ENCODE assay signal across 9 mouse cellular contexts in the genomic region with DNA sequence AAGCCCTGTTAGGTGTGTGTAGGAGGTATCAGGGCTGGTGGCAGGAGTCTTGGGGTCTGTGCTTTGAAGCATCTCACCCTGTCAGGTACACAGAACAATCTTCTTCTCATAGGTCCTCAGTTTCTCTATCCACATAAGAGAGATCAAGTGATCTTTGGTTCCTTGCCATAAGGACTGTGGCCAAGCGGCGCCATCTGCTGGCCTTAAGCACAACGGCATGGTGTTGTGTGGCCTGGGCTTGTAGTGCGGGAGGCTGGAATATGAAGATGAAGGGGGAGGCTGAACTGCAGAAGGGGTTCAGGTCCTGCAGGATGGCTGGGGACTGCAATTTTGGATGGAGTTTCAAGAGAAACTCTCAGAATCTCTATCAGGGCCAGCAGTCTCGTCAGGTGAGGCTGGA. TPM values are rescaled to one million over a fixed set of nuclear protein-coding genes. Genes with fewer than 3 reads are reported as not detected.
DNase-seq lines count a peak whose midpoint lies in the region; ATAC-seq lines count a peak whose summit lies in the region.
"Had no signal": no experiment of that assay in that cellular context is flagged by ENCODE, and none has a peak within 500 bp of the region (broad histone marks: within the 10 kb centered on the region; RNA-seq: fewer than 3 reads in every experiment).

No protein-coding gene starts in this region.

- no peak overlapping the region for H3K9ac ChIP-seq in midbrain, embryonic 12.5 days (replicated peaks)
- H3K9ac ChIP-seq in midbrain, embryonic 16.5 days (ENCODE audit: low read depth, low read length) = no peak overlapping the region

- WGBS in midbrain, embryonic 12.5 days = 2% methylated on average over 5 of the region's 5 CpGs
- 13% methylated on average over 5 of the region's 5 CpGs for WGBS in midbrain, embryonic 16.5 days

- peak; percentile 16; the same call in 1 of the 2 replicates for ATAC-seq in midbrain, embryonic 12.5 days (ENCODE audit: low FRiP score, low read depth)
- ATAC-seq in midbrain, embryonic 16.5 days = no peak
- ATAC-seq in erythroid progenitor cell, adult 5-6 weeks (replicated peaks; ENCODE audit: low FRiP score, poor library complexity, severe bottlenecking) = no peak

- H3K4me3 ChIP-seq in midbrain, embryonic 12.5 days = no peak overlapping the region
- H3K4me3 ChIP-seq in midbrain, embryonic 16.5 days (ENCODE audit: low read depth, low read length) = no peak overlapping the region

- H3K27ac ChIP-seq in midbrain, embryonic 12.5 days (replicated peaks) = no peak overlapping the region
- no peak overlapping the region for H3K27ac ChIP-seq in midbrain, embryonic 16.5 days (ENCODE audit: low read length)
- H3K27ac ChIP-seq: macrophage had no signal

- H3K4me2 ChIP-seq in midbrain, embryonic 12.5 days (replicated peaks) = no peak overlapping the region
- H3K4me2 ChIP-seq in midbrain, embryonic 16.5 days (ENCODE audit: low read length) = no peak overlapping the region

- DNase-seq in cerebellum, postnatal 14 days = peak; percentile 75
- DNase-seq in cerebellum, adult 9-11 months = no peak
- DNase-seq in brain, adult 2 months (ENCODE audit: low read depth, low spot score) = peak; percentile 80
- peak; percentile 72 for DNase-seq in kidney, postnatal 10 days
- DNase-seq in lung, postnatal 25 days (ENCODE audit: low spot score) = peak; percentile 56

- H3K36me3 ChIP-seq in midbrain, embryonic 12.5 days = no peaks in the 10 kb centered on the region
- H3K36me3 ChIP-seq in midbrain, embryonic 16.5 days (ENCODE audit: control insufficient read depth, insufficient read depth, low read length) = no peaks in the 10 kb centered on the region

- peaks cover 66% of the 10 kb centered on the region for H3K27me3 ChIP-seq in midbrain, embryonic 12.5 days
- peaks cover 19% of the 10 kb centered on the region for H3K27me3 ChIP-seq in midbrain, embryonic 16.5 days (ENCODE audit: control insufficient read depth, insufficient read depth, low read depth, low read length)

- H3K4me1 ChIP-seq in midbrain, embryonic 12.5 days = peaks cover 29% of the 10 kb centered on the region
- H3K4me1 ChIP-seq in midbrain, embryonic 16.5 days (ENCODE audit: control insufficient read depth, insufficient read depth, low read length) = peaks cover 13% of the 10 kb centered on the region

- H3K9me3 ChIP-seq in midbrain, embryonic 12.5 days = no peaks in the 10 kb centered on the region
- no peaks in the 10 kb centered on the region for H3K9me3 ChIP-seq in midbrain, embryonic 16.5 days (replicated peaks; ENCODE audit: control insufficient read depth, low read length, poor library complexity, severe bottlenecking)

RNA-seq across cellular contexts. Expression of gene Kif26a, which starts 5.8 kb away (rescaled TPM):
- 10.0 and 10.1 TPM in 2 replicates for polyA plus RNA-seq in midbrain, embryonic 12.5 days (2016; fragmentation: Nextera tagmentation; extraction: Ambion mirVana)
- 4.7 and 6.2 TPM in 2 replicates for polyA plus RNA-seq in midbrain, embryonic 16.5 days (2015; fragmentation: Nextera tagmentation; extraction: Ambion mirVana)
- not detected in 2 replicates for total RNA-seq in erythroid progenitor cell, adult 5-6 weeks (2015; ENCODE audit: low replicate concordance)
- not detected in 2 replicates for total RNA-seq in erythroid progenitor cell, adult 5-6 weeks (2017; ENCODE audit: low replicate concordance)
- polyA plus RNA-seq: macrophage had no signal

RNA-seq across cellular contexts. Expression of gene Aspg, which starts 33.8 kb away (rescaled TPM):
- polyA plus RNA-seq in midbrain, embryonic 12.5 days (2016; fragmentation: Nextera tagmentation; extraction: Ambion mirVana) = 0.51 and 0.56 TPM in 2 replicates
- polyA plus RNA-seq in midbrain, embryonic 16.5 days (2015; fragmentation: Nextera tagmentation; extraction: Ambion mirVana) = 0.66 and 0.74 TPM in 2 replicates
- not detected in 2 replicates for total RNA-seq in erythroid progenitor cell, adult 5-6 weeks (2015; ENCODE audit: low replicate concordance)
- total RNA-seq in erythroid progenitor cell, adult 5-6 weeks (2017; ENCODE audit: low replicate concordance) = not detected in 2 replicates
- polyA plus RNA-seq: macrophage had no signal
